Mouse (Mus musculus): ENCODE results near the gene Sh3rf3. TPM values are rescaled to one million over a fixed set of nuclear protein-coding genes. Genes with fewer than 3 reads are reported as not detected.

Gene Sh3rf3
- polyA plus RNA-seq, 1 experiment from 2014 or later = 0.65 TPM

DNA sequence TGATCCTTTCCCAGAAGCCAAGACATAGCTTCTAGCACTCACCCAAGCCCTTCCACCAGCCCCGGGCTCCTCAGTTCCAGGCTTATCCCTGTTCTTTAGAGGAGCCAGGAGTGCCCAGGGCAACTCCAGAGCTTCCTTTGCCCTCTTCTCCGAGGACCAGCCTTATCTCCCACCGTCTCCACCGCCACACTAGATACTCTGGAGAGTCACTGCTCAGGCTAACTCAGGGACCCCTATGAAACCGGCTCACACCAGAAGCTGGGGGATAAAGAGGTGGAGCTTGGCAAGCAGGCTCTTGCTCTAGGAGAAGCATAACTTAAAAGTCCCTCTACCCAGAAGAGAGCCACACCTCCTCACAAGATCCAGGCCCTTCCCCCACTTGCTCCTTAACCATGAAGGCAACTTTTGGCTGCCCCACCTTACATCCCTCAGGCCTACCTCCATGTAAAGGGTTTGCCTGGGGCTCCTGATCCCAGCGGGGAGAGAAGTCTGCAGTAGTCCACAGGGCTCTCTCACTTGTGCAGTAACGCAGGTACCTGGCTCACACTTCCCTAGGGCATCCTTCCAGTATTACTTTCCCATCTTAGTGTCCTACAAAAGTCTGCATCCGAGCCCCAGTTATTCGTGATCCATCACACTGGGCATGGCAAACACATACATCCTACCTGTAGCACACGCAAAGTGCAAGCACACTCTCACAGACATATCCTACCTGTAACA, 337.9 kb downstream of the Sh3rf3 start:
- peaks cover 11% of the 10 kb centered on the region for H3K4me1 ChIP-seq
- 67% methylated on average over 10 of the region's 10 CpGs for WGBS
- no peak overlapping the region; the same call in 1 of the 2 replicates for H3K27ac ChIP-seq
- no peak overlapping the region for H3K4me3 ChIP-seq
- no peak for DNase-seq (ENCODE audit: low spot score)
- H3K36me3 ChIP-seq = 0 out of 2 replicates have a peak, but pooled peaks cover 3% of the 10 kb centered on the region
- peaks cover 8% of the 10 kb centered on the region for H3K27me3 ChIP-seq (ENCODE audit: insufficient read depth, poor library complexity, severe bottlenecking)
- H3K9me3 ChIP-seq = no peaks in the 10 kb centered on the region

DNA sequence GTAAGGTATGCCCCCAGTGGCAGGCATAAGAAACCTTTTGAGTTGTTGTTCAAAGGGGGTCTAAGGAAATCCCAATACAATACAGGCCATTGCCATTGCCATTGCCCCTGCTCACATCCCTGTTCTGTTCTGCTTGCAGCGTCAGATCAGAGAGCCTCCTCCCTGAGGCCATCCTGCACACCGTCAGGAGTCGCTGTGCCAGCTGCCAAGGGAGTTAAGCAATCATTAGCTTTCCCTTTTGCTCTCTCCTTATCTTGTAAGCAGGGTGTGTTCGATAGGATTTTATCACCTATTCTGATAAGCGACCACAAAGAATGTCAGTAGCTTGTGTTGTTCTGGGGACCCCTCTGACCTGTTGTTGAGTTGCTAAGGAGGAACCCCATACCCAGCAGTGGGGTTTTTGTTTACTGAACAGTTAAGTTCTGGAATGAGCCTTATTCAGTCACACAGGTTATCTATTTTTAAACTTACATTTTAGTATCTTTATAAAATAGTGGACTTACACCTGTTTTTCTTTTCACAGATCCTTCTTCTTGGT, 339.5 kb downstream of the Sh3rf3 start:
- Histone ChIP-seq H3K27me3 (ENCODE audit: insufficient read depth, poor library complexity, severe bottlenecking) (peaks cover 8% of the 10 kb centered on the region), H3K4me3 (no peak overlapping the region)
- 19% methylated on average over 5 of the region's 5 CpGs for WGBS

DNA sequence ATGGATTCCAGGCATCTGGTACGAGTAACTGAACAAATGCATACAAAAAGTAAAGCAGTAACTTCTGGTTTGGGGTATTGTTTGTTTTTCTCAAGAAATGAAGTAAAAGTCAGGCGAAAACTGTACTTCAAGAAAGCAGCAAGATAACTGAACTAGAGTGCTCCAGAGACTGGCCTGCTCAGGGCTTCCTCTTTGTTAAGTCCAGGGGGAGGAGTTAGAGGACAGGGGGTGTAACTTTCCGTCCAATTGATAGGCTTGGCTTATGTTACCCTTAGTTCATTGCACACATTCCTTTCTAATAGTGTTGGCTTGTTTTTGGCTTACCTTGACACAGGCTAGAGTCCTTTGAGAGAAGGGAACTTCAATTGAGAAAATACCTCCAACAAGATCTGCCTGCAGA, 345.5 kb downstream of the Sh3rf3 start:
- 67% methylated on average over 3 of the region's 3 CpGs for WGBS
- Histone ChIP-seq H3K36me3 (peaks cover 6% of the 10 kb centered on the region; the same call in 1 of the 2 replicates), H3K27me3 (ENCODE audit: insufficient read depth, poor library complexity, severe bottlenecking) (no peaks in the 10 kb centered on the region), H3K9me3 (no peaks in the 10 kb centered on the region), H3K4me3 (no peak overlapping the region), H3K4me1 (0 out of 2 replicates have a peak, but pooled peaks cover 8% of the 10 kb centered on the region), H3K27ac (no peak overlapping the region)
- DNase-seq (ENCODE audit: low spot score) = no peak

More for the DNA sequence above, 339.5 kb downstream of the Sh3rf3 start:
- Histone ChIP-seq H3K36me3 (peaks cover 9% of the 10 kb centered on the region; the same call in 1 of the 2 replicates), H3K27ac (no peak overlapping the region), H3K9me3 (no peaks in the 10 kb centered on the region), H3K4me1 (peaks cover 11% of the 10 kb centered on the region)
- no peak for DNase-seq (ENCODE audit: low spot score)

DNA sequence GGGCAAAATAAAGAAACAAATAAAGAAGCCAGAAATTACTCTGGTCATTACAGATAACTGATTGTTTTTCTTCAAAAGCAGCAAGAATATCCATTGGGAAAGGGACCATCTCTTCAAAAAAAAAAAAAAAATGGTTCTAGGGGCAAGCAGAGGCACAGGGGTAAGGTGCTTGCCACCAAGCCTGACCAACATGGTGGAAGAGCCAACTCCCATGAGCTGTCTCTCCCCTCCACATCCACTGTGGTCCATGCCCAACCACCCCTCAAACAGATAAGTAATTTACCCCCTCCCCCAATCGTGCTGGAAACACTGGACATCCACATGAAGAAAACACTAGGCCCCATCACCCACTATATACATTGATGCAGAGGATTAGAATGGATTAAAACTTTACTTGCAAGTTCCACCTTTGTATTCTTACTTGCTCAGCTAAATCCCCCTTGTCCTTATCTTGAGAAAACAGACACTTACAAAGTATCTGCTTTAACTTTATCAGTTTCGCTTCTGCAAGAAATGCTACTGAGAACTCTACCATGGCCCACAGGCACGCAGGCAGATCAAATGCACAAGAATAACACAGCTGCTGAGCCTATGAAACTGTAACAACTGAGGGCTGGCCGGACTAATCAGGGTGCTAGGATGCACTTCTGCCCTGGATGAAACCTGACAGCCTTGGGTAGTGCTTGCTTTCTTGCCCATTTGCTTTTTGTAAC, 349.2 kb downstream of the Sh3rf3 start:
- no peak for DNase-seq (ENCODE audit: low spot score)
- WGBS = 22% methylated on average over 4 of the region's 4 CpGs
- no peaks in the 10 kb centered on the region for H3K9me3 ChIP-seq
- H3K4me1 ChIP-seq = 0 out of 2 replicates have a peak, but pooled peaks cover 8% of the 10 kb centered on the region
- H3K36me3 ChIP-seq = 0 out of 2 replicates have a peak, but pooled peaks cover 4% of the 10 kb centered on the region
- H3K27ac ChIP-seq = no peak overlapping the region
- no peaks in the 10 kb centered on the region for H3K27me3 ChIP-seq (ENCODE audit: insufficient read depth, poor library complexity, severe bottlenecking)
- no peak overlapping the region for H3K4me3 ChIP-seq

DNA sequence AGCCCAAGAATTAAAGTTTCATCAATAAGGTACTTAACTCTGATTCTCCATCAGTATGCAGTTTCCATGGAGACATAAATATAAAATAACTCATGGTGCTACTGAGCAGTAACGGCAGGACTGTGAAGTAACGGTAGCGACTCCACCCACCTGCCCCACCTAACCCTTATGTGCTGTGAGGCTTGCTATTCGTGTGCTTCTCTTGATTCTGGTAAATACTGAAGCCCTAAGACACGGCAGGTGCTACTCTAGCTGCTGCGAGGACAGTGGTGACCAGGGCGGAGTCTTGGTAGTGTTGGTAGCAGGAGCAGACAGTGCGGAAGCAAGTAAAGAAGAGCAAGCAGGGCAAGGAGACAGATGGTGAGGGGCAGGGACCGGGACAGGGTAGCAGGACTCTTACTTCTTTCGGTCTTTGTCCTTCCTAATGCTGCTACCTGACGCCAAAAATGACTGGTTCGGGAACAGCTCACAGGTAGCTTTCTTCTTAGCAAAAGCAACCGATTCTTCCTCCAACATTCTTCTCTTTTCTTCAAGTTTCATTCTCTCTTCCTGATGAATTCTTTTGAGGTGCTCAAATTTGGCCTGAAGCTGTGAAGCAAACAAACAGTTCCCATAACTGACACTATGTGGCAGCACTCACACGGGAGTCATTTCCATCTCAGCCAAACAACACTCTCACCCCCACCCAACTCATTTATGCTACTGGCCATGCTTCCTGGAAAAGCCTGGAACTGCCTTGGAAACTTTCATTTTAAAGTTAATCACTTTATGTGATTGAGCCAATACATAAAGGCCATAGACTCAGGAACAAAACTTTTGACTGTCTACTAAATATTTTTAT, 353.2 kb downstream of the Sh3rf3 start:
- Histone ChIP-seq H3K27me3 (ENCODE audit: insufficient read depth, poor library complexity, severe bottlenecking) (no peaks in the 10 kb centered on the region), H3K27ac (no peak overlapping the region), H3K9me3 (no peaks in the 10 kb centered on the region), H3K36me3 (peaks cover 13% of the 10 kb centered on the region; the same call in 1 of the 2 replicates), H3K4me1 (0 out of 2 replicates have a peak, but pooled peaks cover 8% of the 10 kb centered on the region), H3K4me3 (no peak overlapping the region)
- DNase-seq (ENCODE audit: low spot score) = no peak
- 63% methylated on average over 14 of the region's 14 CpGs for WGBS

DNA sequence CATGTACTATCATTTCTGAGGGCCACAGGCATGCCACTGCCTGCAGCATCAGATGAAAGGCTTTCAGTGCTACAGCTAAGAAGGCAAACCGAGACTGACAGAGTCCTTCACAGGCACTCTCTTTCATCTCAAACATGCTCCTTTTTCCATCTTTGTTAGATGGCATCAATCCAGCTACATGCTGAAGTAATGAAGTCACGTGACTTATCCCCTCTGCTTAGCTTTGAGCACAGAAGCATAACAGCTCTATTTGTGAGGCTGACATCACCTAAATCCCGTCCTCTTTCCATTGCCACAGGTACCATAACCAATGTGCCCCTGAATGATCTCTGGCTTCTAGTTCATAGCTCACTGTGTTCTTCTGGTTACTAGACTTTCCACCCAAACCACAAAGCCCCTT, 357.9 kb downstream of the Sh3rf3 start:
- Histone ChIP-seq H3K27me3 (ENCODE audit: insufficient read depth, poor library complexity, severe bottlenecking) (no peaks in the 10 kb centered on the region), H3K27ac (no peak overlapping the region), H3K4me3 (no peak overlapping the region), H3K36me3 (peaks cover 11% of the 10 kb centered on the region; the same call in 1 of the 2 replicates), H3K4me1 (no peaks in the 10 kb centered on the region), H3K9me3 (no peaks in the 10 kb centered on the region)
- WGBS = 67% methylated on average over 3 of the region's 3 CpGs
- no peak for DNase-seq (ENCODE audit: low spot score)

DNA sequence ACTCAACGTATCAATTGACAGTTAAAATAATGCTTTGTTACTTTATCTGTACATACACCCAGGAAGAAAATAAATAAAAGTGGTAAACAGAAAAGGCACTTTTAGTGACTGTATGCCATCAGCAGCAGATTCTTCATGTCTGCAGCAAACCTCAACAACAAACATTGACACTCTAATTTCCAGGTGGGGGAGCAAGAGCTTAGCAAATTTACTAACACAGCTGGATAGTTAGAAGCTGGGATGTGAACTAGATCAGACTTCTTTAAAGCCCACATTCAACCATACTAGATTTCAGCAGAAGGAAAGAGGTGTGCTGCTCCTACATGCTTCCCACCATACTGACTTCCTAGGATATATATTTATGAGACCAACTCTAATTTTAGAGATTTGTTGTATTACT, 359.4 kb downstream of the Sh3rf3 start:
- no peak overlapping the region for H3K27ac ChIP-seq
- H3K36me3 ChIP-seq = peaks cover 12% of the 10 kb centered on the region
- no peaks in the 10 kb centered on the region for H3K4me1 ChIP-seq
- no peaks in the 10 kb centered on the region for H3K27me3 ChIP-seq (ENCODE audit: insufficient read depth, poor library complexity, severe bottlenecking)
- 89% methylated on average over 1 of the region's 1 CpGs for WGBS
- no peak for DNase-seq (ENCODE audit: low spot score)
- H3K4me3 ChIP-seq = no peak overlapping the region
- H3K9me3 ChIP-seq = no peaks in the 10 kb centered on the region

DNA sequence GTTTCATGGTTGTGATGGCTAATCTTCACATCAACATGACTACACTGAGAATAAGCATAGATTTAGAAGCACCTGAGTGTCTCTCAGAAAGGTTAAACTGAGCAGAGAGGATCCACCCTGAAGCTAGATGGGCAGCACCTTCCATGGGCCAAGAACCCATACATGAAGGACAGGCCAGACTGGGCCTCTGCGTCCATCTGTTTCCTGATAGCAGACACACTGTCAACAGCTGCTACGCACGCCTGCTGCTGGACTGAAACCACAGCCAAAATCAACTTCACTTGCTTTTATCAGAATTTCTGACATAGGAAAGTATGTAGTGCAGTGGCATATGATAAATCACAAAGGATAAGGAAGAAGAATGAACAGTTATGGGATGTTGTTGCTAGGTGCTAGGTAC, 366.5 kb downstream of the Sh3rf3 start:
- Histone ChIP-seq H3K27ac (no peak overlapping the region), H3K9me3 (no peaks in the 10 kb centered on the region), H3K4me3 (no peak overlapping the region), H3K36me3 (peaks cover 6% of the 10 kb centered on the region; the same call in 1 of the 2 replicates), H3K4me1 (no peaks in the 10 kb centered on the region), H3K27me3 (ENCODE audit: insufficient read depth, poor library complexity, severe bottlenecking) (no peaks in the 10 kb centered on the region)
- no peak for DNase-seq (ENCODE audit: low spot score)
- WGBS = 51% methylated on average over 3 of the region's 3 CpGs

DNA sequence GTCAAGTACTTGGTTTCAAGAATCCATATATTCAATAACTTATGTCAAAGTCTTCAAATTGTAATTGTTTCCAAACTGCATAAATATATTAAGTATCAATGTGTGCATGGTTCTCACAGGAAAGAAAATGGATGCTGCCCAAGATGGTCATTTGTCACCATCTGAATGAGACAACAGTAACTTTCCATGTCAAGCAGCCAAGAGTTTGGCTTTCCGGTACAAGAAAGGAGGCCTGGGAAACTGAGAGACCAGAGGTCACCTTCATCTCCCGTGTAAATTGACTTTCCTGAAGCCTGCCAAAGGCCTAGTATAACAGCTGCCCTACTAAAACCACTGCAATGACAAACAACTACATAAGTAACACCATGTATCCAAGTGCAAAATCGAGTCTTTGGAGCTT, 369.1 kb downstream of the Sh3rf3 start:
- no peak for DNase-seq (ENCODE audit: low spot score)
- 0 out of 2 replicates have a peak, but pooled peaks cover 3% of the 10 kb centered on the region for H3K36me3 ChIP-seq
- no peaks in the 10 kb centered on the region for H3K27me3 ChIP-seq (ENCODE audit: insufficient read depth, poor library complexity, severe bottlenecking)
- H3K27ac ChIP-seq = no peak overlapping the region
- H3K9me3 ChIP-seq = no peaks in the 10 kb centered on the region
- no peak overlapping the region for H3K4me3 ChIP-seq
- H3K4me1 ChIP-seq = no peaks in the 10 kb centered on the region
- WGBS = 74% methylated on average over 3 of the region's 3 CpGs

Small RNA genes lying within 50 kb of the gene (microRNA-seq; reads per million reads assigned to microRNA genes)
- not detected for gene Gm27672

Other genes with a start within 250 kb of the Sh3rf3 start
- 0.09 TPM in 1 of 2 replicates, not detected in the other for gene Edar, start 137.7 kb upstream of the Sh3rf3 start, polyA plus RNA-seq (2016; fragmentation: Nextera tagmentation; extraction: Ambion mirVana)
- gene Gm17542, start 95.1 kb upstream of the Sh3rf3 start, polyA plus RNA-seq (2016; fragmentation: Nextera tagmentation; extraction: Ambion mirVana) = not detected in 2 replicates

Measured in heart, embryonic 10.5 days (tissue).